Mouse (Mus musculus) NIH3T3 (cell line): ENCODE results near the gene Kcnk3.

Experiments used
- DNase-seq: peaks from one replicate; pipeline ENCODE4 v3.0.0-alpha.2; 2012; ENCODE audit warnings: low read depth

Kcnk3 gene

GRCm38 (mm10) chr5:30643477-30644179, 55.7 kb downstream of the Kcnk3 start:
- DNase-seq: peak; percentile 36

- no peak for DNase-seq
Measured at GRCm38 (mm10) chr5:30646036-30646435, 58.1 kb downstream of the Kcnk3 start.

- DNase-seq: peak; percentile 62
Measured at GRCm38 (mm10) chr5:30647396-30647795, 59.4 kb downstream of the Kcnk3 start.

GRCm38 (mm10) chr5:30647815-30648560, 60.0 kb downstream of the Kcnk3 start, which contains the start of gene Slc35f6:
Gene Slc35f6 (plus strand): TSS chr5:30647933.
- DNase-seq: peak; percentile 92

GRCm38 (mm10) chr5:30649558-30649957, 61.6 kb downstream of the Kcnk3 start:
- no peak for DNase-seq

- peak; percentile 38 for DNase-seq
Measured at GRCm38 (mm10) chr5:30650756-30651155, 62.8 kb downstream of the Kcnk3 start.

GRCm38 (mm10) chr5:30651554-30651953, 63.6 kb downstream of the Kcnk3 start:
- peak; percentile 72 for DNase-seq

GRCm38 (mm10) chr5:30653246-30653645, 65.3 kb downstream of the Kcnk3 start:
- DNase-seq: peak; percentile 60

GRCm38 (mm10) chr5:30655042-30655441, 67.1 kb downstream of the Kcnk3 start:
- DNase-seq: no peak

- no peak for DNase-seq
Measured at GRCm38 (mm10) chr5:30655526-30656195, 67.7 kb downstream of the Kcnk3 start.

GRCm38 (mm10) chr5:30659042-30659441, 71.1 kb downstream of the Kcnk3 start:
- no peak for DNase-seq

GRCm38 (mm10) chr5:30660278-30660677, 72.3 kb downstream of the Kcnk3 start:
- no peak for DNase-seq

- DNase-seq: no peak
Measured at GRCm38 (mm10) chr5:30660813-30661212, 72.8 kb downstream of the Kcnk3 start.

GRCm38 (mm10) chr5:30665360-30665759, 77.4 kb downstream of the Kcnk3 start:
- no peak for DNase-seq

GRCm38 (mm10) chr5:30665968-30666367, 78.0 kb downstream of the Kcnk3 start:
- peak; percentile 6 for DNase-seq

- DNase-seq: peak; percentile 97
Measured at GRCm38 (mm10) chr5:30666391-30667195, 78.6 kb downstream of the Kcnk3 start, which contains the start of gene Cenpa. Gene Cenpa (plus strand): TSS chr5:30666777.

GRCm38 (mm10) chr5:30667215-30667614, 79.2 kb downstream of the Kcnk3 start:
- DNase-seq: peak; percentile 10

- no peak for DNase-seq
Measured at GRCm38 (mm10) chr5:30667686-30668085, 79.7 kb downstream of the Kcnk3 start.

- DNase-seq: peak; percentile 7
Measured at GRCm38 (mm10) chr5:30668637-30669495, 80.9 kb downstream of the Kcnk3 start.

GRCm38 (mm10) chr5:30669496-30669830, 81.5 kb downstream of the Kcnk3 start:
- DNase-seq: no peak

- no peak for DNase-seq
Measured at GRCm38 (mm10) chr5:30670091-30670490, 82.1 kb downstream of the Kcnk3 start.
